In the genomic region with DNA sequence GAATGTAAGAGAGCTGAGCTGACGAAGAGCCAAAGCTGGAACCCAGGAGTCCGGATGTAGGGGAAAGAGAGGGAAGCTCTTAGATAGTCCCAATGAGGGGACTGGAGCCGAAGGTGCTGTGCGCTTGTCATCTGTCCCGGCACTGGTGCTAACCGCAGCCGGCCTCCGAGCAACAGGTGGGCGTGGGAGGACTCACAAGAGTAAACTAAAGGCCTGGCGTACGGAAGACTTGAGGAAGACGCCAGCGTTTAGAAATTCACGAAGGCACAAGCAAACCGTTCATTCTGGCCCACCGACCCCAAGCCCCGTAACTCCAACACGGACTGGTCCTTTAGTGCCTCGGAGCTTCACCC, we compare ENCODE assay signal across 7 mouse cellular contexts. TPM values are rescaled to one million over a fixed set of nuclear protein-coding genes. Genes with fewer than 3 reads are reported as not detected.
DNase-seq lines count a peak whose midpoint lies in the region; ATAC-seq lines count a peak whose summit lies in the region.

No protein-coding gene starts in this region.

- ATAC-seq in lung, embryonic 16.5 days (ENCODE audit: low read depth): peak; percentile 32
- peak; percentile 22; the same call in 1 of the 2 replicates for ATAC-seq in embryonic facial prominence, embryonic 12.5 days (ENCODE audit: insufficient number of reproducible peaks, insufficient read depth, low FRiP score, low TSS enrichment)
- peak; percentile 32 for ATAC-seq in hindbrain, embryonic 15.5 days (ENCODE audit: low FRiP score, low read depth)
- ATAC-seq in midbrain, embryonic 11.5 days (ENCODE audit: low FRiP score): peak; percentile 38

- peak overlapping the region; percentile 70 for H3K4me3 ChIP-seq in lung, embryonic 16.5 days (ENCODE audit: low read length)
- H3K4me3 ChIP-seq in embryonic facial prominence, embryonic 12.5 days: peak overlapping the region; percentile 76
- H3K4me3 ChIP-seq in hindbrain, embryonic 15.5 days: peak overlapping the region; percentile 56
- peak overlapping the region; percentile 87 for H3K4me3 ChIP-seq in midbrain, embryonic 11.5 days (ENCODE audit: low read depth, low read length)

- WGBS in lung, embryonic 16.5 days: under 1% methylated on average over 19 of the region's 19 CpGs
- under 1% methylated on average over 19 of the region's 19 CpGs for WGBS in embryonic facial prominence, embryonic 12.5 days
- 0% methylated on average over 19 of the region's 19 CpGs for WGBS in hindbrain, embryonic 15.5 days
- WGBS in midbrain, embryonic 11.5 days: under 1% methylated on average over 19 of the region's 19 CpGs

- DNase-seq in lung, adult 18-20 months: no peak
- no peak for DNase-seq in midbrain, embryonic 11.5 days (ENCODE audit: low spot score, missing footprints)
- no peak for DNase-seq in left cerebral cortex, adult 11 months (ENCODE audit: low spot score)
- DNase-seq in gastrocnemius, postnatal 25 days: no peak

- H3K27ac ChIP-seq in lung, embryonic 16.5 days (ENCODE audit: low read length): peak overlapping the region; percentile 69
- peak overlapping the region; percentile 68; the same call in 1 of the 2 replicates for H3K27ac ChIP-seq in embryonic facial prominence, embryonic 12.5 days
- H3K27ac ChIP-seq in hindbrain, embryonic 15.5 days (replicated peaks): peak overlapping the region; percentile 77
- peak overlapping the region; percentile 48 for H3K27ac ChIP-seq in midbrain, embryonic 11.5 days (ENCODE audit: low read depth, low read length)

- H3K36me3 ChIP-seq in lung, embryonic 16.5 days (ENCODE audit: control insufficient read depth, insufficient read depth, low read length): peaks cover 5% of the 10 kb centered on the region
- H3K36me3 ChIP-seq in embryonic facial prominence, embryonic 12.5 days: peaks cover 29% of the 10 kb centered on the region
- peaks cover 15% of the 10 kb centered on the region for H3K36me3 ChIP-seq in hindbrain, embryonic 15.5 days
- peaks cover 7% of the 10 kb centered on the region; the same call in 1 of the 2 replicates for H3K36me3 ChIP-seq in midbrain, embryonic 11.5 days (ENCODE audit: control insufficient read depth, insufficient read depth, low read length)

- H3K4me1 ChIP-seq in lung, embryonic 16.5 days (replicated peaks; ENCODE audit: control insufficient read depth, insufficient read depth, low read length): peaks cover 23% of the 10 kb centered on the region
- peaks cover 22% of the 10 kb centered on the region for H3K4me1 ChIP-seq in embryonic facial prominence, embryonic 12.5 days
- H3K4me1 ChIP-seq in hindbrain, embryonic 15.5 days (replicated peaks): peaks cover 39% of the 10 kb centered on the region
- H3K4me1 ChIP-seq in midbrain, embryonic 11.5 days (ENCODE audit: control insufficient read depth, insufficient read depth, low read length): peaks cover 18% of the 10 kb centered on the region

- peak overlapping the region; percentile 77 for H3K9ac ChIP-seq in lung, embryonic 16.5 days (ENCODE audit: low read length)
- peak overlapping the region; percentile 72 for H3K9ac ChIP-seq in embryonic facial prominence, embryonic 12.5 days
- peak overlapping the region; percentile 59 for H3K9ac ChIP-seq in hindbrain, embryonic 15.5 days
- peak overlapping the region; percentile 81 for H3K9ac ChIP-seq in midbrain, embryonic 11.5 days (ENCODE audit: low read length)

- no peaks in the 10 kb centered on the region for H3K27me3 ChIP-seq in lung, embryonic 16.5 days (ENCODE audit: control insufficient read depth, insufficient read depth, low read depth, low read length)
- no peaks in the 10 kb centered on the region for H3K27me3 ChIP-seq in embryonic facial prominence, embryonic 12.5 days
- H3K27me3 ChIP-seq in hindbrain, embryonic 15.5 days: no peaks in the 10 kb centered on the region
- no peaks in the 10 kb centered on the region for H3K27me3 ChIP-seq in midbrain, embryonic 11.5 days (ENCODE audit: control insufficient read depth, insufficient read depth, low read length)

- peak overlapping the region; percentile 92 for H3K4me2 ChIP-seq in lung, embryonic 16.5 days (ENCODE audit: low read depth, low read length)
- peak overlapping the region; percentile 92 for H3K4me2 ChIP-seq in embryonic facial prominence, embryonic 12.5 days (replicated peaks)
- peak overlapping the region; percentile 91 for H3K4me2 ChIP-seq in hindbrain, embryonic 15.5 days
- H3K4me2 ChIP-seq in midbrain, embryonic 11.5 days: peak overlapping the region; percentile 89

- H3K9me3 ChIP-seq in lung, embryonic 16.5 days (ENCODE audit: control insufficient read depth, low read length): no peaks in the 10 kb centered on the region
- no peaks in the 10 kb centered on the region for H3K9me3 ChIP-seq in embryonic facial prominence, embryonic 12.5 days
- no peaks in the 10 kb centered on the region for H3K9me3 ChIP-seq in hindbrain, embryonic 15.5 days
- H3K9me3 ChIP-seq in midbrain, embryonic 11.5 days (ENCODE audit: control insufficient read depth, low read length): no peaks in the 10 kb centered on the region

RNA-seq across cellular contexts. Expression of a gene that starts 0.3 kb away (rescaled TPM):
- polyA plus RNA-seq in lung, embryonic 16.5 days (2015; fragmentation: Nextera tagmentation; extraction: Ambion mirVana): 132 and 137 TPM in 2 replicates
- 258 and 265 TPM in 2 replicates for polyA plus RNA-seq in embryonic facial prominence, embryonic 12.5 days (2016; fragmentation: Nextera tagmentation; extraction: Ambion mirVana)
- 465 and 483 TPM in 2 replicates for polyA plus RNA-seq in hindbrain, embryonic 15.5 days (2015; fragmentation: Nextera tagmentation; extraction: Ambion mirVana)
- polyA plus RNA-seq in midbrain, embryonic 11.5 days (2014; fragmentation: Nextera tagmentation; extraction: Ambion mirVana): 342 TPM in 2 replicates
- 10 to 100 TPM; 26.0 to 27.8 TPM for total RNA-seq in gastrocnemius, postnatal 25 days (2021)

RNA-seq across cellular contexts. Expression of a gene that starts 0.5 kb away (rescaled TPM):
- polyA plus RNA-seq in lung, embryonic 16.5 days (2015; fragmentation: Nextera tagmentation; extraction: Ambion mirVana): not detected in 2 replicates
- polyA plus RNA-seq in embryonic facial prominence, embryonic 12.5 days (2016; fragmentation: Nextera tagmentation; extraction: Ambion mirVana): not detected in 2 replicates
- polyA plus RNA-seq in hindbrain, embryonic 15.5 days (2015; fragmentation: Nextera tagmentation; extraction: Ambion mirVana): not detected in 2 replicates
- polyA plus RNA-seq in midbrain, embryonic 11.5 days (2014; fragmentation: Nextera tagmentation; extraction: Ambion mirVana): not detected in 2 replicates
- not detected for total RNA-seq in gastrocnemius, postnatal 25 days (2021)

RNA-seq across cellular contexts. Expression of a gene that starts 8.3 kb away (rescaled TPM):
- 19.7 and 19.8 TPM in 2 replicates for polyA plus RNA-seq in lung, embryonic 16.5 days (2015; fragmentation: Nextera tagmentation; extraction: Ambion mirVana)
- polyA plus RNA-seq in embryonic facial prominence, embryonic 12.5 days (2016; fragmentation: Nextera tagmentation; extraction: Ambion mirVana): 26.5 and 33.7 TPM in 2 replicates
- 111 and 120 TPM in 2 replicates for polyA plus RNA-seq in hindbrain, embryonic 15.5 days (2015; fragmentation: Nextera tagmentation; extraction: Ambion mirVana)
- 25.2 and 28.0 TPM in 2 replicates for polyA plus RNA-seq in midbrain, embryonic 11.5 days (2014; fragmentation: Nextera tagmentation; extraction: Ambion mirVana)
- 10 to 100 TPM; 17.7 to 19.6 TPM for total RNA-seq in gastrocnemius, postnatal 25 days (2021)

RNA-seq across cellular contexts. Expression of a gene that starts 34.5 kb away (rescaled TPM):
- polyA plus RNA-seq in lung, embryonic 16.5 days (2015; fragmentation: Nextera tagmentation; extraction: Ambion mirVana): 0.18 and 1.3 TPM in 2 replicates
- 0.27 and 1.0 TPM in 2 replicates for polyA plus RNA-seq in embryonic facial prominence, embryonic 12.5 days (2016; fragmentation: Nextera tagmentation; extraction: Ambion mirVana)
- 0.09 TPM in 2 replicates for polyA plus RNA-seq in hindbrain, embryonic 15.5 days (2015; fragmentation: Nextera tagmentation; extraction: Ambion mirVana)
- polyA plus RNA-seq in midbrain, embryonic 11.5 days (2014; fragmentation: Nextera tagmentation; extraction: Ambion mirVana): 1.7 and 2.2 TPM in 2 replicates
- not detected for total RNA-seq in gastrocnemius, postnatal 25 days (2021)

RNA-seq across cellular contexts. Expression of a gene that starts 58.6 kb away (rescaled TPM):
- polyA plus RNA-seq in lung, embryonic 16.5 days (2015; fragmentation: Nextera tagmentation; extraction: Ambion mirVana): 1.1 and 1.6 TPM in 2 replicates
- polyA plus RNA-seq in embryonic facial prominence, embryonic 12.5 days (2016; fragmentation: Nextera tagmentation; extraction: Ambion mirVana): 3.9 and 4.4 TPM in 2 replicates
- polyA plus RNA-seq in hindbrain, embryonic 15.5 days (2015; fragmentation: Nextera tagmentation; extraction: Ambion mirVana): 51.9 and 59.2 TPM in 2 replicates
- 4.5 and 4.7 TPM in 2 replicates for polyA plus RNA-seq in midbrain, embryonic 11.5 days (2014; fragmentation: Nextera tagmentation; extraction: Ambion mirVana)
- total RNA-seq in gastrocnemius, postnatal 25 days (2021): under 1 TPM in 1 of 2 experiments, not detected in 1; 0.43 TPM
